Comparison of ENCODE assay signal across 8 mouse cellular contexts in genomic region chr2:113828086-113828942, GRCm38 (mm10). TPM values are rescaled to one million over a fixed set of nuclear protein-coding genes. Genes with fewer than 3 reads are reported as not detected.
A peak's percentile ranks its signal among the peaks of the same experiment; 100 is the strongest.
DNase-seq lines count a peak whose midpoint lies in the region; ATAC-seq lines count a peak whose summit lies in the region.

No protein-coding gene starts in this region.

- H3K4me2 ChIP-seq in kidney, embryonic 16.5 days (replicated peaks; ENCODE audit: low read depth, low read length), result peak overlapping the region; percentile 59
- peak overlapping the region; percentile 53 for H3K4me2 ChIP-seq in embryonic facial prominence, embryonic 12.5 days (replicated peaks)
- H3K4me2 ChIP-seq in hindbrain, embryonic 15.5 days, result peak overlapping the region; percentile 69
- H3K4me2 ChIP-seq in neural tube, embryonic 12.5 days (replicated peaks), result peak overlapping the region; percentile 66

- 10% methylated on average over 17 of the region's 17 CpGs for WGBS in kidney, embryonic 16.5 days
- 18% methylated on average over 17 of the region's 17 CpGs for WGBS in embryonic facial prominence, embryonic 12.5 days
- WGBS in hindbrain, embryonic 15.5 days, result 7% methylated on average over 17 of the region's 17 CpGs
- 8% methylated on average over 17 of the region's 17 CpGs for WGBS in neural tube, embryonic 12.5 days

- H3K36me3 ChIP-seq in kidney, embryonic 16.5 days (ENCODE audit: insufficient read depth, low read length), result peaks cover 9% of the 10 kb centered on the region
- H3K36me3 ChIP-seq in embryonic facial prominence, embryonic 12.5 days, result peaks cover 10% of the 10 kb centered on the region
- no peaks in the 10 kb centered on the region for H3K36me3 ChIP-seq in hindbrain, embryonic 15.5 days
- H3K36me3 ChIP-seq in neural tube, embryonic 12.5 days, result peaks cover 6% of the 10 kb centered on the region; the same call in 1 of the 2 replicates

- peak overlapping the region; percentile 27 for H3K9ac ChIP-seq in kidney, embryonic 16.5 days (replicated peaks; ENCODE audit: low read length)
- H3K9ac ChIP-seq in embryonic facial prominence, embryonic 12.5 days, result 0 out of 2 replicates have a peak overlapping the region, but pooled peaks have one; percentile 15
- peak overlapping the region; percentile 70 for H3K9ac ChIP-seq in hindbrain, embryonic 15.5 days
- H3K9ac ChIP-seq in neural tube, embryonic 12.5 days, result peak overlapping the region; percentile 54

- no peaks in the 10 kb centered on the region for H3K9me3 ChIP-seq in kidney, embryonic 16.5 days (ENCODE audit: low read length)
- no peaks in the 10 kb centered on the region for H3K9me3 ChIP-seq in embryonic facial prominence, embryonic 12.5 days
- H3K9me3 ChIP-seq in hindbrain, embryonic 15.5 days, result no peaks in the 10 kb centered on the region
- no peaks in the 10 kb centered on the region for H3K9me3 ChIP-seq in neural tube, embryonic 12.5 days

- H3K27me3 ChIP-seq in kidney, embryonic 16.5 days (ENCODE audit: insufficient read depth, low read length), result no peaks in the 10 kb centered on the region
- H3K27me3 ChIP-seq in embryonic facial prominence, embryonic 12.5 days, result no peaks in the 10 kb centered on the region
- no peaks in the 10 kb centered on the region for H3K27me3 ChIP-seq in hindbrain, embryonic 15.5 days
- H3K27me3 ChIP-seq in neural tube, embryonic 12.5 days (replicated peaks), result no peaks in the 10 kb centered on the region

- peaks cover 6% of the 10 kb centered on the region; the same call in 1 of the 2 replicates for H3K4me1 ChIP-seq in kidney, embryonic 16.5 days (ENCODE audit: insufficient read depth, low read length)
- peaks cover 16% of the 10 kb centered on the region for H3K4me1 ChIP-seq in embryonic facial prominence, embryonic 12.5 days
- H3K4me1 ChIP-seq in hindbrain, embryonic 15.5 days (replicated peaks), result peaks cover 40% of the 10 kb centered on the region
- H3K4me1 ChIP-seq in neural tube, embryonic 12.5 days, result peaks cover 25% of the 10 kb centered on the region

- peak overlapping the region; percentile 40 for H3K4me3 ChIP-seq in kidney, embryonic 16.5 days (ENCODE audit: low read length)
- peak overlapping the region; percentile 36 for H3K4me3 ChIP-seq in embryonic facial prominence, embryonic 12.5 days
- H3K4me3 ChIP-seq in hindbrain, embryonic 15.5 days, result peak overlapping the region; percentile 60
- H3K4me3 ChIP-seq in neural tube, embryonic 12.5 days, result peak overlapping the region; percentile 46

- no peak overlapping the region for H3K27ac ChIP-seq in kidney, embryonic 16.5 days (ENCODE audit: low read length)
- H3K27ac ChIP-seq in embryonic facial prominence, embryonic 12.5 days, result no peak overlapping the region
- peak overlapping the region; percentile 98 for H3K27ac ChIP-seq in hindbrain, embryonic 15.5 days (replicated peaks)
- H3K27ac ChIP-seq in neural tube, embryonic 12.5 days, result peak overlapping the region; percentile 64

- no peak; the same call in 1 of the 2 replicates for ATAC-seq in kidney, embryonic 16.5 days (ENCODE audit: low FRiP score, low TSS enrichment)
- ATAC-seq in embryonic facial prominence, embryonic 12.5 days (ENCODE audit: insufficient number of reproducible peaks, insufficient read depth, low FRiP score, low TSS enrichment), result peak; percentile 50
- peak; percentile 93 for ATAC-seq in hindbrain, embryonic 15.5 days (ENCODE audit: low FRiP score, low read depth)
- peak; percentile 93 for ATAC-seq in neural tube, embryonic 12.5 days (ENCODE audit: low FRiP score, low read depth)
- no peak for ATAC-seq in CD4-positive, CD25-positive, alpha-beta regulatory T cell, adult 4 months

- no peak for DNase-seq in kidney, adult 11 months
- DNase-seq in ovary, postnatal 36 days (ENCODE audit: low spot score), result no peak
- no peak for DNase-seq in urinary bladder, postnatal 25 days (ENCODE audit: low spot score)

RNA-seq across cellular contexts. Expression of gene Scg5, which starts 0.6 kb away (rescaled TPM):
- 6.7 and 6.8 TPM in 2 replicates for polyA plus RNA-seq in kidney, embryonic 16.5 days (2015; fragmentation: Nextera tagmentation; extraction: Ambion mirVana)
- polyA plus RNA-seq in embryonic facial prominence, embryonic 12.5 days (2016; fragmentation: Nextera tagmentation; extraction: Ambion mirVana), result 8.5 and 8.8 TPM in 2 replicates
- polyA plus RNA-seq in hindbrain, embryonic 15.5 days (2015; fragmentation: Nextera tagmentation; extraction: Ambion mirVana), result 225 and 227 TPM in 2 replicates
- 88.0 and 89.5 TPM in 2 replicates for polyA plus RNA-seq in neural tube, embryonic 12.5 days (2016; fragmentation: Nextera tagmentation; extraction: Ambion mirVana)
- polyA plus RNA-seq in CD4-positive, CD25-positive, alpha-beta regulatory T cell, adult 4 months (2017; shearing (Covaris generic)), result 1 to 10 TPM; 8.6 to 9.2 TPM

RNA-seq across cellular contexts. Expression of gene Arhgap11a, which starts 20.1 kb away (rescaled TPM):
- polyA plus RNA-seq in kidney, embryonic 16.5 days (2015; fragmentation: Nextera tagmentation; extraction: Ambion mirVana), result 28.3 and 31.8 TPM in 2 replicates
- polyA plus RNA-seq in embryonic facial prominence, embryonic 12.5 days (2016; fragmentation: Nextera tagmentation; extraction: Ambion mirVana), result 36.7 and 40.7 TPM in 2 replicates
- 6.9 and 10.3 TPM in 2 replicates for polyA plus RNA-seq in hindbrain, embryonic 15.5 days (2015; fragmentation: Nextera tagmentation; extraction: Ambion mirVana)
- polyA plus RNA-seq in neural tube, embryonic 12.5 days (2016; fragmentation: Nextera tagmentation; extraction: Ambion mirVana), result 40.3 and 40.8 TPM in 2 replicates
- 1 to 10 TPM; 1.8 to 4.1 TPM for polyA plus RNA-seq in CD4-positive, CD25-positive, alpha-beta regulatory T cell, adult 4 months (2017; shearing (Covaris generic))

Comparison
In these comparisons a context has a peak if more than half of its experiments do, and no peak if none do; other contexts are left out.
1. ATAC-seq: peak in embryonic facial prominence, embryonic 12.5 days (single experiment), hindbrain, embryonic 15.5 days (single experiment) and neural tube, embryonic 12.5 days (single experiment); none in kidney, embryonic 16.5 days (single experiment) and CD4-positive, CD25-positive, alpha-beta regulatory T cell, adult 4 months (single experiment).
2. H3K27ac ChIP-seq: peak in hindbrain, embryonic 15.5 days (single experiment) and neural tube, embryonic 12.5 days (single experiment); none in kidney, embryonic 16.5 days (single experiment) and embryonic facial prominence, embryonic 12.5 days (single experiment).
3. H3K9ac ChIP-seq: peak in every context shown above with its lines; median percentile 70 in hindbrain, embryonic 15.5 days; 54 in neural tube, embryonic 12.5 days; 27 in kidney, embryonic 16.5 days; 15 in embryonic facial prominence, embryonic 12.5 days.
4. Peak in every context shown above with its lines, with median percentiles within 50 percentile points of each other: H3K4me2 ChIP-seq and H3K4me3 ChIP-seq.